Mouse (Mus musculus): ENCODE results near the gene Ap5b1. TPM values are rescaled to one million over a fixed set of nuclear protein-coding genes. Genes with fewer than 3 reads are reported as not detected.

Ap5b1 gene
- polyA plus RNA-seq, 1 experiment from 2014 or later: 4.7 TPM

- Histone ChIP-seq H3K36me3 (ENCODE audit: control insufficient read depth, insufficient read depth, low read length) (peaks cover 22% of the 10 kb centered on the region), H3K4me2 (replicated peaks; ENCODE audit: low read depth) (peak overlapping the region; percentile 77; the same call in 1 of the 2 replicates), H3K4me1 (replicated peaks; ENCODE audit: control insufficient read depth, insufficient read depth) (0 out of 2 replicates have a peak, but pooled peaks cover 4% of the 10 kb centered on the region), H3K4me3 (ENCODE audit: low read depth, low read length) (peak overlapping the region; percentile 74; the same call in 1 of the 2 replicates), H3K27me3 (ENCODE audit: control insufficient read depth, insufficient read depth, low read length) (no peaks in the 10 kb centered on the region), H3K9me3 (ENCODE audit: control insufficient read depth, low read length) (no peaks in the 10 kb centered on the region), H3K27ac (replicated peaks) (0 out of 2 replicates have a peak overlapping the region, but pooled peaks have one; percentile 97), H3K9ac (ENCODE audit: low read length) (no peak overlapping the region; the same call in 1 of the 2 replicates)
- no peak for ATAC-seq (ENCODE audit: low FRiP score, low TSS enrichment)
- no peak for TF ChIP-seq CTCF (IDR thresholded peaks at IDR 0.05; ENCODE audit: low read depth)
- no peak for TF ChIP-seq EP300 (optimal IDR thresholded peaks at IDR 0.05)
- DNase-seq (ENCODE audit: low spot score): no peak
- WGBS: 96% methylated on average over 13 of the region's 13 CpGs
Observed at GRCm38 (mm10) chr19:5608707-5609106, 40.9 kb downstream of the Ap5b1 start.

GRCm38 (mm10) chr19:5609171-5609546 lies 41.3 kb downstream of the Ap5b1 start:
- Histone ChIP-seq H3K9me3 (ENCODE audit: control insufficient read depth, low read length) (no peaks in the 10 kb centered on the region), H3K4me3 (ENCODE audit: low read depth, low read length) (peak overlapping the region; percentile 74), H3K27me3 (ENCODE audit: control insufficient read depth, insufficient read depth, low read length) (no peaks in the 10 kb centered on the region), H3K36me3 (ENCODE audit: control insufficient read depth, insufficient read depth, low read length) (peaks cover 19% of the 10 kb centered on the region), H3K27ac (replicated peaks) (peak overlapping the region; percentile 97), H3K9ac (ENCODE audit: low read length) (peak overlapping the region; percentile 90), H3K4me2 (replicated peaks; ENCODE audit: low read depth) (peak overlapping the region; percentile 77), H3K4me1 (replicated peaks; ENCODE audit: control insufficient read depth, insufficient read depth) (0 out of 2 replicates have a peak, but pooled peaks cover 4% of the 10 kb centered on the region)
- DNase-seq (ENCODE audit: low spot score) (no peak), ATAC-seq (ENCODE audit: low FRiP score, low TSS enrichment) (no peak; the same call in 1 of the 2 replicates)
- 37% methylated on average over 10 of the region's 10 CpGs for WGBS
- no peak for TF ChIP-seq CTCF (IDR thresholded peaks at IDR 0.05; ENCODE audit: low read depth)
- TF ChIP-seq EP300 (optimal IDR thresholded peaks at IDR 0.05): no peak

GRCm38 (mm10) chr19:5609547-5610404 lies 42.0 kb downstream of the Ap5b1 start, which contains the start of gene Kat5:
Kat5 (minus strand) TSS chr19:5610237.
- H3K4me1 ChIP-seq (replicated peaks; ENCODE audit: control insufficient read depth, insufficient read depth): 0 out of 2 replicates have a peak, but pooled peaks cover 4% of the 10 kb centered on the region
- H3K27me3 ChIP-seq (ENCODE audit: control insufficient read depth, insufficient read depth, low read length): no peaks in the 10 kb centered on the region
- H3K36me3 ChIP-seq (ENCODE audit: control insufficient read depth, insufficient read depth, low read length): peaks cover 18% of the 10 kb centered on the region
- under 1% methylated on average over 55 of the region's 55 CpGs for WGBS
- H3K9ac ChIP-seq (ENCODE audit: low read length): peak within 1 kb of the TSS; percentile 90
- H3K4me3 ChIP-seq (ENCODE audit: low read depth, low read length): peak within 1 kb of the TSS; percentile 74
- ATAC-seq (ENCODE audit: low FRiP score, low TSS enrichment): peak; percentile 92
- no peaks in the 10 kb centered on the region for H3K9me3 ChIP-seq (ENCODE audit: control insufficient read depth, low read length)
- no peak for TF ChIP-seq EP300 (optimal IDR thresholded peaks at IDR 0.05)
- TF ChIP-seq CTCF (IDR thresholded peaks at IDR 0.05; ENCODE audit: low read depth): peak; percentile 37; the same call in 1 of the 2 replicates
- peak; percentile 91 for DNase-seq (ENCODE audit: low spot score)
- H3K27ac ChIP-seq (replicated peaks): peak within 1 kb of the TSS; percentile 97
- H3K4me2 ChIP-seq (replicated peaks; ENCODE audit: low read depth): peak within 1 kb of the TSS; percentile 77

GRCm38 (mm10) chr19:5611973-5612372 lies 44.1 kb downstream of the Ap5b1 start:
- WGBS: 83% methylated on average over 1 of the region's 1 CpGs
- no peak for TF ChIP-seq EP300 (optimal IDR thresholded peaks at IDR 0.05)
- no peak for TF ChIP-seq CTCF (IDR thresholded peaks at IDR 0.05; ENCODE audit: low read depth)
- Histone ChIP-seq H3K9me3 (ENCODE audit: control insufficient read depth, low read length) (no peaks in the 10 kb centered on the region), H3K36me3 (ENCODE audit: control insufficient read depth, insufficient read depth, low read length) (peaks cover 2% of the 10 kb centered on the region), H3K9ac (ENCODE audit: low read length) (no peak overlapping the region), H3K27me3 (ENCODE audit: control insufficient read depth, insufficient read depth, low read length) (no peaks in the 10 kb centered on the region), H3K4me1 (replicated peaks; ENCODE audit: control insufficient read depth, insufficient read depth) (0 out of 2 replicates have a peak, but pooled peaks cover 4% of the 10 kb centered on the region), H3K4me2 (replicated peaks; ENCODE audit: low read depth) (no peak overlapping the region), H3K27ac (replicated peaks) (no peak overlapping the region), H3K4me3 (ENCODE audit: low read depth, low read length) (no peak overlapping the region)
- ATAC-seq (ENCODE audit: low FRiP score, low TSS enrichment) (no peak), DNase-seq (ENCODE audit: low spot score) (no peak)

- Histone ChIP-seq H3K4me1 (replicated peaks; ENCODE audit: control insufficient read depth, insufficient read depth) (0 out of 2 replicates have a peak, but pooled peaks cover 4% of the 10 kb centered on the region), H3K9me3 (ENCODE audit: control insufficient read depth, low read length) (no peaks in the 10 kb centered on the region), H3K27me3 (ENCODE audit: control insufficient read depth, insufficient read depth, low read length) (no peaks in the 10 kb centered on the region), H3K9ac (ENCODE audit: low read length) (no peak overlapping the region), H3K27ac (replicated peaks) (no peak overlapping the region), H3K4me2 (replicated peaks; ENCODE audit: low read depth) (no peak overlapping the region), H3K4me3 (ENCODE audit: low read depth, low read length) (no peak overlapping the region), H3K36me3 (ENCODE audit: control insufficient read depth, insufficient read depth, low read length) (peaks cover 2% of the 10 kb centered on the region; the same call in 1 of the 2 replicates)
- DNase-seq (ENCODE audit: low spot score) (no peak), ATAC-seq (ENCODE audit: low FRiP score, low TSS enrichment) (no peak)
- 66% methylated on average over 3 of the region's 3 CpGs for WGBS
- TF ChIP-seq CTCF (IDR thresholded peaks at IDR 0.05; ENCODE audit: low read depth) (no peak), EP300 (optimal IDR thresholded peaks at IDR 0.05) (no peak)
Observed at GRCm38 (mm10) chr19:5612762-5613411, 45.1 kb downstream of the Ap5b1 start.
